Mouse (Mus musculus): Measurements from ENCODE around the gene Rsrc2. TPM values are rescaled to one million over a fixed set of nuclear protein-coding genes. Genes with fewer than 3 reads are reported as not detected.

The Rsrc2 gene
- total and polyA plus RNA-seq, 3 experiments: 56.9 to 82.9 TPM; not detected in 1

- TF ChIP-seq TAL1 (IDR thresholded peaks at IDR 0.05; ENCODE audit: low read length) (no peak), SIN3A (IDR thresholded peaks at IDR 0.05; ENCODE audit: low read length) (peak; percentile 78), MEF2A (IDR thresholded peaks at IDR 0.05; ENCODE audit: extremely low read depth, insufficient replicate concordance, low read depth, low read length, poor library complexity, severe bottlenecking) (no peak), BHLHE40 (IDR thresholded peaks at IDR 0.05; ENCODE audit: borderline replicate concordance, low read depth, low read length) (no peak), ETS1 (IDR thresholded peaks at IDR 0.05; ENCODE audit: low read depth, low read length) (0 out of 2 replicates have a peak, but pooled peaks have one; percentile 5), EP300 (IDR thresholded peaks at IDR 0.05; ENCODE audit: low read depth in 1 of 2, low read length in 2 of 2) (no peak), MYB (IDR thresholded peaks at IDR 0.05; ENCODE audit: low read depth, low read length) (no peak), ZMIZ1 (IDR thresholded peaks at IDR 0.05; ENCODE audit: low read depth, low read length) (no peak), KAT2A (conservative IDR thresholded peaks at IDR 0.05; ENCODE audit: low read depth, low read length) (no peak), RAD21 (IDR thresholded peaks at IDR 0.05; ENCODE audit: low read depth, low read length) (no peak), POLR2A (IDR thresholded peaks at IDR 0.05; ENCODE audit: control insufficient read depth in 1 of 2, insufficient read depth in 1 of 2, low read depth in 1 of 2, low read length in 2 of 2, poor library complexity in 1 of 2) (no peak), ELF1 (IDR thresholded peaks at IDR 0.05; ENCODE audit: low read depth, low read length) (0 out of 2 replicates have a peak, but pooled peaks have one; percentile 8), ZNF384 (IDR thresholded peaks at IDR 0.05; ENCODE audit: low read depth, low read length) (no peak), NELFE (IDR thresholded peaks at IDR 0.05; ENCODE audit: low read depth, low read length) (peak; percentile 43), UBTF (IDR thresholded peaks at IDR 0.05; ENCODE audit: borderline replicate concordance, insufficient read depth, low read depth, low read length) (peak; percentile 65; the same call in 1 of the 2 replicates), JUND (IDR thresholded peaks at IDR 0.05; ENCODE audit: low read depth, low read length) (no peak), CHD1 (IDR thresholded peaks at IDR 0.05; ENCODE audit: low read depth, low read length) (peak; percentile 50; the same call in 1 of the 2 replicates), POLR2AphosphoS5 (IDR thresholded peaks at IDR 0.05; ENCODE audit: borderline replicate concordance, low read depth, low read length) (no peak), MAZ (IDR thresholded peaks at IDR 0.05; ENCODE audit: low read depth, low read length) (peak; percentile 64; the same call in 1 of the 2 replicates), SMC3 (IDR thresholded peaks at IDR 0.05; ENCODE audit: low read depth, low read length) (no peak)
Measured at GRCm38 (mm10) chr5:123683377-123684220, 65.6 kb downstream of the Rsrc2 start (continued).

- no peaks in the 10 kb centered on the region for H3K9me3 ChIP-seq (replicated peaks; ENCODE audit: insufficient read depth, low read length)
- no peaks in the 10 kb centered on the region for H3K27me3 ChIP-seq (ENCODE audit: control insufficient read depth in 1 of 2, insufficient read depth in 2 of 2, low read length in 2 of 2)
- H3K4me3 ChIP-seq (ENCODE audit: control insufficient read depth in 1 of 2, insufficient read depth in 1 of 2, low read depth in 2 of 2, low read length in 2 of 2): peak overlapping the region; percentile 84 to 99
- no peak for TF ChIP-seq MAZ (IDR thresholded peaks at IDR 0.05; ENCODE audit: low read depth, low read length)
- no peak for TF ChIP-seq MAX (IDR thresholded peaks at IDR 0.05; ENCODE audit: low read length)
- no peak for TF ChIP-seq NELFE (IDR thresholded peaks at IDR 0.05; ENCODE audit: low read depth, low read length)
- TF ChIP-seq MXI1 (IDR thresholded peaks at IDR 0.05; ENCODE audit: low read depth, low read length): peak; percentile 91
- peak; percentile 43; the same call in 1 of the 2 replicates for TF ChIP-seq MYC (IDR thresholded peaks at IDR 0.05; ENCODE audit: low read depth, low read length)
- peak overlapping the region; percentile 92 for H3K9ac ChIP-seq (ENCODE audit: control insufficient read depth, low read depth, low read length, poor library complexity, severe bottlenecking)
- peaks cover 0 to 9% of the 10 kb centered on the region in 2 experiments; a peak in 2 of 4 replicates for H3K36me3 ChIP-seq (ENCODE audit: control insufficient read depth in 1 of 2, insufficient read depth in 2 of 2, low read length in 2 of 2)
- no peak for DNase-seq (ENCODE audit: low read depth, low spot score)
- peaks cover 21% of the 10 kb centered on the region for H3K79me2 ChIP-seq (ENCODE audit: control insufficient read depth, insufficient read depth, low read length, poor library complexity)
- peak overlapping the region; percentile 5; the same call in 1 of the 2 replicates for H3K27ac ChIP-seq (ENCODE audit: control insufficient read depth, low read depth, low read length)
- peaks cover 4 to 10% of the 10 kb centered on the region in 2 experiments; a peak in 3 of 4 replicates for H3K4me1 ChIP-seq (ENCODE audit: control insufficient read depth in 1 of 2, insufficient read depth in 2 of 2, low read length in 2 of 2)
Measured at GRCm38 (mm10) chr5:123683043-123683376, 66.2 kb downstream of the Rsrc2 start.
